Mouse (Mus musculus): ENCODE results near the gene Fam184b. TPM values are rescaled to one million over a fixed set of nuclear protein-coding genes. Genes with fewer than 3 reads are reported as not detected.

Gene Fam184b
- polyA plus RNA-seq, 1 experiment from 2014 or later = 5.0 TPM

DNA sequence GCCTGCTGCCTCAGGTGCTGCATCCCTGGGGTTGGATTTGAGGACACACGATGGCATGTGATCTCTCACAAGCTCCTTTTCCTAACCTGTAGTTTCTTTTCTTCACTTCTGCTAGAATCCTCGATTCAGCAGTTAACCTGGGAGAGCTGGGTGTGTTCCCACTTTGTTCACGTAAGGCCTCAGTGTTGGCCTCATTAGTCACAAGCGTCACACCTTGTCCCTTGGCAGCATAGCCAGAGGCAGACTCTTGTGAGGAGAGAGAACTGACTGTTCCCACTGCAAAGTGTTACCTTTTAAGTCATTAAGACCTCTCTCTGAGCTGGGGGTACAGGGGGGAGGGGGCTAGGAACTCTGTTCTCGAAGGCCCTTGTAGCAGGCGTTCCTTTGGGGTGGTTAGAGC is 126.5 kb downstream of the Fam184b start:
- no peaks in the 10 kb centered on the region for H3K27me3 ChIP-seq (replicated peaks; ENCODE audit: control insufficient read depth, insufficient read depth, low read length)
- H3K9ac ChIP-seq (replicated peaks; ENCODE audit: low read depth, low read length) = no peak overlapping the region
- no peak overlapping the region for H3K4me2 ChIP-seq (ENCODE audit: low read length)
- ATAC-seq = no peak
- H3K27ac ChIP-seq (ENCODE audit: low read length) = no peak overlapping the region
- no peaks in the 10 kb centered on the region for H3K9me3 ChIP-seq (ENCODE audit: control insufficient read depth, low read length)
- 89% methylated on average over 6 of the region's 6 CpGs for WGBS
- H3K4me3 ChIP-seq (replicated peaks; ENCODE audit: low read length) = no peak overlapping the region
- H3K4me1 ChIP-seq (replicated peaks; ENCODE audit: control insufficient read depth, insufficient read depth, low read length) = no peaks in the 10 kb centered on the region
- H3K36me3 ChIP-seq (ENCODE audit: control insufficient read depth, insufficient read depth) = peaks cover 5% of the 10 kb centered on the region

- Histone ChIP-seq H3K36me3 (ENCODE audit: control insufficient read depth, insufficient read depth) (peaks cover 9% of the 10 kb centered on the region), H3K4me3 (replicated peaks; ENCODE audit: low read length) (no peak overlapping the region), H3K9ac (replicated peaks; ENCODE audit: low read depth, low read length) (no peak overlapping the region), H3K4me2 (ENCODE audit: low read length) (no peak overlapping the region), H3K27ac (ENCODE audit: low read length) (no peak overlapping the region), H3K27me3 (replicated peaks; ENCODE audit: control insufficient read depth, insufficient read depth, low read length) (no peaks in the 10 kb centered on the region), H3K9me3 (ENCODE audit: control insufficient read depth, low read length) (no peaks in the 10 kb centered on the region), H3K4me1 (replicated peaks; ENCODE audit: control insufficient read depth, insufficient read depth, low read length) (no peaks in the 10 kb centered on the region)
- 86% methylated on average over 7 of the region's 7 CpGs for WGBS
- ATAC-seq = no peak
Measured at GRCm38 (mm10) chr5:45510071-45510470, 129.3 kb downstream of the Fam184b start.

- Histone ChIP-seq H3K4me3 (replicated peaks; ENCODE audit: low read length) (no peak overlapping the region), H3K9ac (replicated peaks; ENCODE audit: low read depth, low read length) (no peak overlapping the region), H3K27me3 (replicated peaks; ENCODE audit: control insufficient read depth, insufficient read depth, low read length) (no peaks in the 10 kb centered on the region), H3K9me3 (ENCODE audit: control insufficient read depth, low read length) (no peaks in the 10 kb centered on the region), H3K36me3 (ENCODE audit: control insufficient read depth, insufficient read depth) (no peaks in the 10 kb centered on the region), H3K4me1 (replicated peaks; ENCODE audit: control insufficient read depth, insufficient read depth, low read length) (peaks cover 12% of the 10 kb centered on the region), H3K4me2 (ENCODE audit: low read length) (no peak overlapping the region), H3K27ac (ENCODE audit: low read length) (no peak overlapping the region)
- no peak for ATAC-seq
- 89% methylated on average over 5 of the region's 5 CpGs for WGBS
Measured at GRCm38 (mm10) chr5:45497564-45497963, 141.8 kb downstream of the Fam184b start.

DNA sequence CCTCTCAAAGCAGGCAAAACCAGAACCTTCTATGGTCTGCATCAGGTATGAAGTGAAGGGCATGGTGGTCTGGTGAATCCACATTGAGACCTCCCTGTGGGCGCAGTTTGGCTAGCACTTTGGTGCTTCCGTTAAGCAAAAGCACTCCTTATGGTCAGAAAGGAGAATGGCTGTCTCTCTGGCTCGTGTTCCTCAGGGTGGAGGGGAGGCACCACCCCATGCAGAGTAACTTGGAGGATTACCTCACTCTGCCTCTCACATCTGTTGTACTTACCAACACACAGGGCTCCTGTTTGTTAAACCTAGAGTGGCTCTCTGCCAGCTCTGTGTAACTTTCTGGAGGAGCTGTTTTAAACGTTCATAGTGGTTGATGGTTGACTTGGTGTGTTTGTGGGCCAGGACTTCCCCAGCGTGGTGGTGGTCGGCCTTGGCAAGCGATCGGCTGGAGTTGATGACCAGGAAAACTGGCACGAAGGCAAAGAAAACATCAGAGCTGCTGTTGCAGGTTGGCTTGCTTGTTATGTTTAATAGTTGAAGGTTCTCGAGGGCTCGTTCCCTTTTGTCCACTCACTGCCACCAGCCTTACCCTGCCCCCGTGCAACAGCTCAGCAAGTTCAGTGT is 142.4 kb downstream of the Fam184b start:
- no peak overlapping the region for H3K4me3 ChIP-seq (replicated peaks; ENCODE audit: low read length)
- 81% methylated on average over 12 of the region's 12 CpGs for WGBS
- no peaks in the 10 kb centered on the region for H3K9me3 ChIP-seq (ENCODE audit: control insufficient read depth, low read length)
- H3K27ac ChIP-seq (ENCODE audit: low read length) = no peak overlapping the region
- no peak overlapping the region for H3K4me2 ChIP-seq (ENCODE audit: low read length)
- H3K9ac ChIP-seq (replicated peaks; ENCODE audit: low read depth, low read length) = no peak overlapping the region
- peaks cover 12% of the 10 kb centered on the region for H3K4me1 ChIP-seq (replicated peaks; ENCODE audit: control insufficient read depth, insufficient read depth, low read length)
- ATAC-seq = no peak
- no peaks in the 10 kb centered on the region for H3K36me3 ChIP-seq (ENCODE audit: control insufficient read depth, insufficient read depth)
- H3K27me3 ChIP-seq (replicated peaks; ENCODE audit: control insufficient read depth, insufficient read depth, low read length) = no peaks in the 10 kb centered on the region

DNA sequence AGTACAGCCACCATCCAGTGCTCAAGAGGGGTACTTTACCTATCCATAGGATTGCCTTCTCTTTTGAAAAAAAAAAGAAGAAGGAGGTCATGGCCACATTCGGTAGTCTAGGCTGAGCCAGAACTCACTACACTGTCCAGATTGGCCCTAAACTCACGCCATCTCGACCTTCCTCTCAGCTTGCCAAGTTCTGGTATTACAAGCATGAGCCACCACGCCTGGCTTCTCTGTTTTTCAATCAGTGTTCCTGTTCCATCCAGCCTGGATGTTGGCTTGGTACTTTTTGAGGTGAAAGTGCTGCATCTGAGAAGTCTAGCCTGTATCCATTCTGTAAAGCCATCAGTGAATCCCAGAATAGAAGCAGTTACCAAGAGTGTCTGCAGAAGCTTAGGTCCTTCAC is 142.9 kb downstream of the Fam184b start:
- ATAC-seq = no peak
- no peak overlapping the region for H3K9ac ChIP-seq (replicated peaks; ENCODE audit: low read depth, low read length)
- no peaks in the 10 kb centered on the region for H3K27me3 ChIP-seq (replicated peaks; ENCODE audit: control insufficient read depth, insufficient read depth, low read length)
- WGBS = 90% methylated on average over 4 of the region's 4 CpGs
- H3K4me3 ChIP-seq (replicated peaks; ENCODE audit: low read length) = no peak overlapping the region
- H3K36me3 ChIP-seq (ENCODE audit: control insufficient read depth, insufficient read depth) = no peaks in the 10 kb centered on the region
- H3K4me2 ChIP-seq (ENCODE audit: low read length) = no peak overlapping the region
- H3K27ac ChIP-seq (ENCODE audit: low read length) = no peak overlapping the region
- H3K4me1 ChIP-seq (replicated peaks; ENCODE audit: control insufficient read depth, insufficient read depth, low read length) = peaks cover 12% of the 10 kb centered on the region
- H3K9me3 ChIP-seq (ENCODE audit: control insufficient read depth, low read length) = no peaks in the 10 kb centered on the region

GRCm38 (mm10) chr5:45496042-45496441 is 143.4 kb downstream of the Fam184b start:
- Histone ChIP-seq H3K4me1 (replicated peaks; ENCODE audit: control insufficient read depth, insufficient read depth, low read length) (peaks cover 12% of the 10 kb centered on the region), H3K9me3 (ENCODE audit: control insufficient read depth, low read length) (no peaks in the 10 kb centered on the region), H3K36me3 (ENCODE audit: control insufficient read depth, insufficient read depth) (no peaks in the 10 kb centered on the region), H3K4me2 (ENCODE audit: low read length) (no peak overlapping the region), H3K9ac (replicated peaks; ENCODE audit: low read depth, low read length) (no peak overlapping the region), H3K27me3 (replicated peaks; ENCODE audit: control insufficient read depth, insufficient read depth, low read length) (no peaks in the 10 kb centered on the region), H3K4me3 (replicated peaks; ENCODE audit: low read length) (no peak overlapping the region), H3K27ac (ENCODE audit: low read length) (no peak overlapping the region)
- ATAC-seq = no peak

- H3K4me1 ChIP-seq (replicated peaks; ENCODE audit: control insufficient read depth, insufficient read depth, low read length) = peaks cover 12% of the 10 kb centered on the region
- ATAC-seq = no peak
- WGBS = 91% methylated on average over 3 of the region's 3 CpGs
Measured at GRCm38 (mm10) chr5:45495429-45495975, 143.9 kb downstream of the Fam184b start.

GRCm38 (mm10) chr5:45494093-45494755 is 145.2 kb downstream of the Fam184b start:
- Histone ChIP-seq H3K27me3 (replicated peaks; ENCODE audit: control insufficient read depth, insufficient read depth, low read length) (no peaks in the 10 kb centered on the region), H3K36me3 (ENCODE audit: control insufficient read depth, insufficient read depth) (no peaks in the 10 kb centered on the region), H3K4me1 (replicated peaks; ENCODE audit: control insufficient read depth, insufficient read depth, low read length) (peaks cover 12% of the 10 kb centered on the region), H3K9ac (replicated peaks; ENCODE audit: low read depth, low read length) (peak overlapping the region; percentile 74), H3K4me3 (replicated peaks; ENCODE audit: low read length) (peak overlapping the region; percentile 85), H3K9me3 (ENCODE audit: control insufficient read depth, low read length) (no peaks in the 10 kb centered on the region), H3K4me2 (ENCODE audit: low read length) (peak overlapping the region; percentile 87), H3K27ac (ENCODE audit: low read length) (no peak overlapping the region)
- 67% methylated on average over 9 of the region's 9 CpGs for WGBS
- ATAC-seq = no peak

More at GRCm38 (mm10) chr5:45495429-45495975, 143.9 kb downstream of the Fam184b start:
- no peak overlapping the region for H3K27ac ChIP-seq (ENCODE audit: low read length)
- no peaks in the 10 kb centered on the region for H3K36me3 ChIP-seq (ENCODE audit: control insufficient read depth, insufficient read depth)
- no peaks in the 10 kb centered on the region for H3K27me3 ChIP-seq (replicated peaks; ENCODE audit: control insufficient read depth, insufficient read depth, low read length)
- no peaks in the 10 kb centered on the region for H3K9me3 ChIP-seq (ENCODE audit: control insufficient read depth, low read length)
- no peak overlapping the region for H3K4me2 ChIP-seq (ENCODE audit: low read length)
- no peak overlapping the region for H3K4me3 ChIP-seq (replicated peaks; ENCODE audit: low read length)
- no peak overlapping the region for H3K9ac ChIP-seq (replicated peaks; ENCODE audit: low read depth, low read length)

- Histone ChIP-seq H3K4me2 (ENCODE audit: low read length) (peak within 1 kb of the TSS; percentile 87), H3K4me3 (replicated peaks; ENCODE audit: low read length) (peak within 1 kb of the TSS; percentile 85), H3K9me3 (ENCODE audit: control insufficient read depth, low read length) (no peaks in the 10 kb centered on the region), H3K36me3 (ENCODE audit: control insufficient read depth, insufficient read depth) (no peaks in the 10 kb centered on the region), H3K27me3 (replicated peaks; ENCODE audit: control insufficient read depth, insufficient read depth, low read length) (no peaks in the 10 kb centered on the region), H3K4me1 (replicated peaks; ENCODE audit: control insufficient read depth, insufficient read depth, low read length) (peaks cover 12% of the 10 kb centered on the region), H3K27ac (ENCODE audit: low read length) (no peak within 1 kb of the TSS), H3K9ac (replicated peaks; ENCODE audit: low read depth, low read length) (peak within 1 kb of the TSS; percentile 74)
- WGBS = under 1% methylated on average over 78 of the region's 78 CpGs
- peak; percentile 94 for ATAC-seq
Measured at GRCm38 (mm10) chr5:45493191-45494092, 146.0 kb downstream of the Fam184b start, which contains the start of gene Lap3. TSS of gene Lap3 (plus strand) at chr5:45493374.
